Mouse (Mus musculus) erythroblast, embryonic 14.5 days (primary cell): ENCODE results near the gene Lpcat1. TPM values are rescaled to one million over a fixed set of nuclear protein-coding genes. Genes with fewer than 3 reads are reported as not detected.

Experiments
- H3K27me3 ChIP-seq: 2 replicates; pipeline ENCODE4 v1.6.1; 2012; ENCODE audit warnings: inconsistent platforms; ENCODE audit not compliant: control insufficient read depth
- H3K36me3 ChIP-seq: 2 replicates; pipeline ENCODE4 v1.6.1; 2012; ENCODE audit warnings: mild to moderate bottlenecking, inconsistent platforms; ENCODE audit not compliant: control insufficient read depth
- H3K4me1 ChIP-seq: 2 replicates; pipeline ENCODE4 v1.6.1; 2012; ENCODE audit warnings: inconsistent platforms; ENCODE audit not compliant: control insufficient read depth
- H3K4me3 ChIP-seq: replicated peaks from 2 replicates; pipeline ENCODE3; 2012; ENCODE audit warnings: moderate library complexity, mild to moderate bottlenecking, inconsistent platforms
- H3K9me3 ChIP-seq: 2 replicates; pipeline ENCODE4 v1.6.1; 2012; ENCODE audit warnings: low read length, inconsistent platforms, mixed read lengths; ENCODE audit not compliant: control insufficient read depth
- GATA1 ChIP-seq: IDR thresholded peaks from 2 replicates; pipeline ENCODE4 v1.6.1; 2012; ENCODE audit warnings: low read length, inconsistent platforms, mixed read lengths
- TAL1 ChIP-seq: IDR thresholded peaks from 3 replicates; pipeline ENCODE4 v1.6.1; 2012; ENCODE audit warnings: low read length, inconsistent platforms, mixed read lengths
- polyA plus RNA-seq: library from polyadenylated mRNA; stranded (reverse); fragments of >175 nt; gene quantifications from 2 replicates; pipeline ENCODE4 v1.2.3, GENCODE M21; 2012

Lpcat1 gene
- polyA plus RNA-seq, 1 experiment = 15.4 TPM

- TF ChIP-seq TAL1 = no peak
- TF ChIP-seq GATA1 = no peak
- Histone ChIP-seq H3K9me3 (no peaks in the 10 kb centered on the region), H3K4me1 (peaks cover 34% of the 10 kb centered on the region), H3K4me3 (peak overlapping the region; percentile 65), H3K27me3 (peaks cover 65% of the 10 kb centered on the region), H3K36me3 (no peaks in the 10 kb centered on the region)
Observed at GRCm38 (mm10) chr13:73535287-73535686, 68.3 kb downstream of the Lpcat1 start.

DNA sequence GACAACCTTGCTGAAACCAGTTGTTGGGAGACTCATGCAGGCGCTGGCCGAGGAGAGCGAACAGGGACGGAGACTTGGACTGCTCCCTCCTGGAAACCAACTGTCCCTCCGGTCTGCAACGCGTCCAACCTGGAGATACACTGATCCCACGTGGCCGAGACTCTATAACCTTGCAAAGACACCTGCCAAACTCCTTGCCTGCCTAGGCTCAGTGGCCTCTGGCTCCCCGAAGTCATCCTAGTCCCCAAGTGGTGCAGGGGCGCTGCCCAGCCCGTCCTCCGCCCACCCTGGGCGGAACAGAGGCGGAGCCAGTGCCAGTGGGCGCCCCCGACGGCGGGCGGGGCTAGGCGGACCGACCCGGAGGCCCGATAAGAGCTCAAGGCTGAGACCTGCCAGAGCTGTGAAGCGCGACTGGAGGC is 69.4 kb downstream of the Lpcat1 start, which contains the start of gene Slc6a3:
Gene Slc6a3 (plus strand): TSS at position 345 of the 419 bp plus-strand sequence.
- peaks cover 34% of the 10 kb centered on the region for H3K4me1 ChIP-seq
- no peaks in the 10 kb centered on the region for H3K36me3 ChIP-seq
- TF ChIP-seq TAL1 (no peak), GATA1 (no peak; the same call in 1 of the 2 replicates)
- peak within 1 kb of the TSS; percentile 65 for H3K4me3 ChIP-seq
- no peaks in the 10 kb centered on the region for H3K9me3 ChIP-seq
- peaks cover 64% of the 10 kb centered on the region for H3K27me3 ChIP-seq

- Histone ChIP-seq H3K36me3 (no peaks in the 10 kb centered on the region), H3K27me3 (peaks cover 61% of the 10 kb centered on the region), H3K4me3 (peak overlapping the region; percentile 65), H3K9me3 (no peaks in the 10 kb centered on the region), H3K4me1 (peaks cover 34% of the 10 kb centered on the region)
- TF ChIP-seq GATA1 = no peak
- no peak for TF ChIP-seq TAL1
Observed at GRCm38 (mm10) chr13:73536824-73537223, 69.8 kb downstream of the Lpcat1 start.

GRCm38 (mm10) chr13:73564201-73564600 is 97.2 kb downstream of the Lpcat1 start:
- Histone ChIP-seq H3K4me3 (no peak overlapping the region), H3K4me1 (no peaks in the 10 kb centered on the region), H3K36me3 (no peaks in the 10 kb centered on the region), H3K27me3 (no peaks in the 10 kb centered on the region; the same call in none of the 2 replicates), H3K9me3 (no peaks in the 10 kb centered on the region)
- TF ChIP-seq TAL1 (no peak), GATA1 (no peak)

Other genes with a start within 250 kb of the Lpcat1 start
- gene Irx4, start 206.7 kb upstream of the Lpcat1 start, polyA plus RNA-seq = not detected in 2 replicates
- 3.9 and 5.2 TPM in 2 replicates for gene Mrpl36, start 138.7 kb upstream of the Lpcat1 start, polyA plus RNA-seq
- gene Ndufs6, start 138.7 kb upstream of the Lpcat1 start, polyA plus RNA-seq = 50.1 and 53.8 TPM in 2 replicates
- 0.07 TPM in 1 of 2 replicates, not detected in the other for gene Slc6a3, start 69.5 kb downstream of the Lpcat1 start, polyA plus RNA-seq
- 3.7 TPM in 2 replicates for gene Clptm1l, start 136.8 kb downstream of the Lpcat1 start, polyA plus RNA-seq
- 0.02 TPM in 1 of 2 replicates, not detected in the other for gene Tert, start 159.7 kb downstream of the Lpcat1 start, polyA plus RNA-seq
- not detected in 2 replicates for gene Slc6a18, start 210.8 kb downstream of the Lpcat1 start, polyA plus RNA-seq
- not detected in 2 replicates for gene Slc6a19, start 237.7 kb downstream of the Lpcat1 start, polyA plus RNA-seq